ENCODE assay signal across 10 mouse cellular contexts in genomic region chr1:128740616-128741015, GRCm38 (mm10).
DNase-seq lines count a peak whose midpoint lies in the region.
"Had no signal": no experiment of that assay in that cellular context is flagged by ENCODE, and none has a peak within 500 bp of the region (broad histone marks: within the 10 kb centered on the region; RNA-seq: fewer than 3 reads in every experiment).

No protein-coding gene starts in this region.

- DNase-seq in adrenal gland, adult (ENCODE audit: inconsistent age in 2 of 2, low spot score in 1 of 2), result peak; percentile 55 to 81
- DNase-seq in adrenal gland, postnatal 4 days (ENCODE audit: low spot score in 2 of 2), result no peak
- peak; percentile 37 for DNase-seq in kidney, postnatal 14 days
- DNase-seq in kidney, adult 18-20 months, result no peak
- DNase-seq in frontal cortex, postnatal 36 days (ENCODE audit: low spot score in 2 of 2), result peak; percentile 21 to 56
- peak; percentile 16 for DNase-seq in lung, postnatal 25 days (ENCODE audit: low spot score)
- DNase-seq in urinary bladder, adult 2 months (ENCODE audit: low spot score), result no peak
- DNase-seq in testis, postnatal 10 days (ENCODE audit: low spot score), result no peak
- DNase-seq: cerebellum, adult 8-10 months; spleen, adult 18-20 months had no signal

Comparison
In these comparisons a context has a peak if more than half of its experiments do, and no peak if none do; other contexts are left out.
1. DNase-seq: peak in adrenal gland, adult (2 of 2), kidney, postnatal 14 days (single experiment), frontal cortex, postnatal 36 days (2 of 2) and lung, postnatal 25 days (single experiment); none in adrenal gland, postnatal 4 days (0 of 2), kidney, adult 18-20 months (single experiment), urinary bladder, adult 2 months (single experiment) and testis, postnatal 10 days (single experiment).